Comparison of ENCODE assay signal across 8 mouse cellular contexts in genomic region chr9:116511450-116511849, GRCm38 (mm10).
DNase-seq lines count a peak whose midpoint lies in the region; ATAC-seq lines count a peak whose summit lies in the region.

No protein-coding gene starts in this region.

- no peak overlapping the region for H3K4me3 ChIP-seq in hindbrain, embryonic 11.5 days (ENCODE audit: low read depth, low read length)
- no peak overlapping the region for H3K4me3 ChIP-seq in hindbrain, embryonic 12.5 days

- no peak overlapping the region for H3K27ac ChIP-seq in hindbrain, embryonic 11.5 days (ENCODE audit: low read depth, low read length)
- H3K27ac ChIP-seq in hindbrain, embryonic 12.5 days = no peak overlapping the region

- H3K4me2 ChIP-seq in hindbrain, embryonic 11.5 days (replicated peaks; ENCODE audit: low read depth, low read length) = no peak overlapping the region
- no peak overlapping the region for H3K4me2 ChIP-seq in hindbrain, embryonic 12.5 days (replicated peaks)

- DNase-seq in hindbrain, embryonic 11.5 days (ENCODE audit: low spot score) = peak; percentile 37
- DNase-seq in right cerebral cortex, adult 18-20 months = peak; percentile 12
- DNase-seq in right cerebral cortex, postnatal 4 days = no peak
- DNase-seq in embryo, embryonic 11 days = peak; percentile 55
- peak; percentile 32 for DNase-seq in retina, embryonic 14.5 days (ENCODE audit: low spot score)
- DNase-seq in ovary, adult 18-20 months (ENCODE audit: low spot score) = no peak
- DNase-seq in left cerebral cortex, postnatal 36 days (ENCODE audit: low spot score in 2 of 2) = no peak

- no peaks in the 10 kb centered on the region for H3K4me1 ChIP-seq in hindbrain, embryonic 11.5 days (replicated peaks; ENCODE audit: control insufficient read depth, insufficient read depth, low read length)
- H3K4me1 ChIP-seq in hindbrain, embryonic 12.5 days = no peaks in the 10 kb centered on the region

- H3K9ac ChIP-seq in hindbrain, embryonic 11.5 days (ENCODE audit: low read depth, low read length) = no peak overlapping the region
- no peak overlapping the region for H3K9ac ChIP-seq in hindbrain, embryonic 12.5 days

- intact Hi-C loops in left cerebral cortex, postnatal 36 days (cut with DNase I) = loop anchor here (2.0 kb wide), 1 partner anchor 85 kb away; no protein-coding TSS in a partner anchor

- WGBS in hindbrain, embryonic 11.5 days = 64% methylated on average over 3 of the region's 3 CpGs
- WGBS in hindbrain, embryonic 12.5 days = 58% methylated on average over 3 of the region's 3 CpGs

- H3K27me3 ChIP-seq in hindbrain, embryonic 11.5 days (ENCODE audit: control insufficient read depth, insufficient read depth, low read length) = no peaks in the 10 kb centered on the region
- no peaks in the 10 kb centered on the region for H3K27me3 ChIP-seq in hindbrain, embryonic 12.5 days

- no peaks in the 10 kb centered on the region for H3K9me3 ChIP-seq in hindbrain, embryonic 11.5 days (ENCODE audit: control insufficient read depth, low read length)
- H3K9me3 ChIP-seq in hindbrain, embryonic 12.5 days (replicated peaks) = no peaks in the 10 kb centered on the region

- no peak for ATAC-seq in hindbrain, embryonic 11.5 days (ENCODE audit: low FRiP score)
- ATAC-seq in hindbrain, embryonic 12.5 days (ENCODE audit: low FRiP score) = no peak

- no peaks in the 10 kb centered on the region for H3K36me3 ChIP-seq in hindbrain, embryonic 11.5 days (ENCODE audit: control insufficient read depth, insufficient read depth, low read length)
- no peaks in the 10 kb centered on the region for H3K36me3 ChIP-seq in hindbrain, embryonic 12.5 days

Comparison
In these comparisons a context has a peak if more than half of its experiments do, and no peak if none do; other contexts are left out.
1. DNase-seq: peak in hindbrain, embryonic 11.5 days (single experiment), right cerebral cortex, adult 18-20 months (single experiment), embryo, embryonic 11 days (single experiment) and retina, embryonic 14.5 days (single experiment); none in right cerebral cortex, postnatal 4 days (single experiment), ovary, adult 18-20 months (single experiment) and left cerebral cortex, postnatal 36 days (0 of 2).